Mouse (Mus musculus) urinary bladder, adult 18-20 months (tissue): ENCODE data around the gene Usp46.
A peak's percentile ranks its signal among the peaks of the same experiment; 100 is the strongest.
"Not testable (repeated sequence)": the region's sequence is repeated elsewhere in the genome, so short reads cannot be mapped to it uniquely, and the experiment has no call there.

Experiments
- DNase-seq, 2 experiments: peaks; one replicate each; pipeline ENCODE4 v3.0.0; 2022; ENCODE audit warnings: low spot score in 2 of 2, mixed read lengths in 2 of 2

Gene Usp46

DNA sequence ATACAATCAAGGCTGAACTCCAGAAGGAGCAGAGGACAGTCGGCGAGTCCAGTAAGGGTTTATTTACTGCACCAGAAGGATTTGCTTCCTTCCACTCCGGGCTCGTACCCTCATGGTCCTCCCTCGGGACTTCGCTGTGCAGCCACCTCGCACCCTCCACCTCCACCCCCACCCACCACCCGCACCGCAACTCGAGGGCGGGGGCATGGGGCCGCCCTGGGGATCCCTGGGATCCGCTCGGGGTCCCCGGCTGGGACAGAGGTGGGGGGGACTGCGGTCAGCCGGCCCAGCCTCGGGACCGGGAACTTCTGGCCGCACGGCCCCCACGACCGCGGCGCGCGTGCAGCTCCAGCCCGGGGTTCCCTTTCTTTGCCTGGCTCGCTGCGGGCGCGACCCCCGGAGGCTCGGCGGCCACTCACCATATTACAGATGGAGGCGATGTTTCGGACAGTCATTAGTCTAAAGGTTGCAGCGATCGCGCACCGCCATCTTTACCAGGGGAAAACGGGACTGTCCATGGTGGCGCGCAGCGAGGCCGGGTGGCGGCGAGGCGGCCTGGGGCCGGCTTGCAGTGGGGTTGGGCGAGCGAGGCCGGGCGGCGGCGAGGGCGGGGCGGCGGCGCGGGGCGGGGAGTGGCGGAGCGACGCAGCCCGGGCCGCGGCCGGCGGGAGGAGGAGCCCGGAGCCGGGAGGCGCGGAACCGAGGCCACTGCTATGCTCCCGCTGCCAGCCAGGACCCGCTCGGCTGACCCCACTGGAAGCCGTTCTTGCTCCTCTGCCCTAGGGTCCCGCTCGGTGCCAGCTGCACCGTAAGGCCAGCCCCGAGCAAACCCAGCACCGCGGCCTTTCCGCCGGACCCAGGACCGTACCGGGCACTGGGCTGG, at the start of gene Usp46:
Gene Usp46 (minus strand): TSS at position 601 of the 883 bp plus-strand sequence.
- DNase-seq, result peak; percentile 78 to 88

DNA sequence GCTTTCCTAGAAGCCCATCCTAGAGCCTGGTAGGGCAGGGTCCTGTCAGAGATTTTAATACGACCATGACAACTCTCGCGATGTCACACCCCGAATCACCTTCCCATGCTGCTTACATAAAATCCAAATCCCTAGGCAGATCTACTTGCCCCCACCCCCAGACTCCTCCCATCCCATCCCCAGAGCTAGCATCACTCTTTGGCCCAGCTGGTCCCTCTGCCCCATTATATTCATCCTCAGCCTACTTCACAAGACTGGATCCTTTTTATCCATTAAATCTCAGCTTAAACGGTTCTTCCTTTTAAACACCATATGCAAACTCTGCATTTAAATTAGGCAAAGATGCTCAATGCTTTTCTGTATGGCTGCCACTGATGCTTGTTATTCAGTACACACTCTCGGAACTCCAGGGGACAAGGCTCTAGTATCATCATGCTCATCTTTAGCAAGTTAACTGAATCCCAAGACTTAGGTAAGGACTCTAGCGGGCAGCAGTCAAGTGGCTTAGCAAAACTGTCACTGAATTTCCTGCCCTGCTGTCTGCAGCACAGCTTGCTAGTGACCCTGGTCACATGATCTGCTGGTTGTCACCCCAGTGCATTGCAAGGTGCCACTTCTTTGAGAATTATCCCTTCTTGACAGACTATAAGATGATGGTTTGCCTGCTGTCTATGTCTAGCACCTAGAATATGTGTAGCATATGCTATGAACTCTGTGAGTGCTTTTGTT, 45.9 kb upstream of the Usp46 start:
- DNase-seq, result no peak

DNA sequence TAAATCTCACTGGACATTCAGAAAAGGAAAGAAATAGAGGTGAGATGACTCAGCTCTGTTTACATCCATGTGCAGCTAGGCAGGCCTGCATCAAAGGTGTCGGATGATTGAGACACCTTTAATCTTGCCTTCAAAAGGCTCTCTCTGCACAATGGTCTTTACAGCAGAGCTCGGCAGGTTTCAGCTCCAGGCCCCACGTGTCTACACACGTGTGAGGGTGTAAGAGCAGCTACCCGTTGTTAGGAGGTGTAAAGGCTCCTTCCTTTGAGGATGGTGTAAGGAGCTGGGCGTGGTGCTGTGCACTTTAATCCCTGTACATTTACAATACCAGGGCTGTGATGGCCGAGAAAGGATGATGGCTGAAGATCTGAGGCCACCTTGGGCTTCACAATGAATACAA, 37.2 kb upstream of the Usp46 start:
- no peak for DNase-seq

DNA sequence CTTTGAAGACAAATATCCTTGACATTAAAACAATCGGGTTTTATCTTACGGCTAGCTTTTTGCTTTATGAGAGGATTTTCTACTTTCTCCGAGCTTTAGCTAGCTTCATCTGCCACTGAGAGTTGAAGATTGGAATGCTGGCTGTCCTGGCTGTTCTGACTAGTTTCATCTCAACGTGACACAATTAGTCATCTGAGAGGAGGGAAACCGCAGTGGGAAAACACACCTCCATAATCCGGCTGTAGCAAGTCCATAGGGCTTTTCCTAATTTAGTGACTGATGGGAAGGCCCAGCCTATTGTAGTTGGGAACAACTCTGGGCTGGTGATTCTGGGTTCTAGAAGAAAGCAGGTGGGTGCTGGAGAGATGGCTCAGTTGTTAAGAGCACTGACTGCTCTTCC, 33.5 kb upstream of the Usp46 start:
- DNase-seq, result no peak

DNA sequence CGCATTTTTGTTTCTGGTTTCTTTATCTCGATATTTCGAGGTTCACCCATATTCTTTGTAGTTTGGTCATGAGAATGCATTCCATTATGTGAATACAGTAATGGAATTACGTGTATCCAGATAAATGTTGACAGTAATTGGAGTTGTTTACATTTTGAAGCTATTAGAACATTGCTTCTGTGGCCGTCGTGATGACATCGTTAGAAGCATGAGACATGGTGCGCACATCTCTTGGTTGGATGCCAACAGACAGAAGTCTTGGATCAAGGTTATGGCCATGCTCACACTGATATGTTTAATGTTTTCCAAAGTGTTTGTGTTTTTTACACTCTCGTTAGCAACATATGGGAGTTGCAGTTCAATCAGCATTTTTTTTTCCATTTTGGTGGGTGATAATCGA, 30.8 kb upstream of the Usp46 start:
- DNase-seq, result no peak

DNA sequence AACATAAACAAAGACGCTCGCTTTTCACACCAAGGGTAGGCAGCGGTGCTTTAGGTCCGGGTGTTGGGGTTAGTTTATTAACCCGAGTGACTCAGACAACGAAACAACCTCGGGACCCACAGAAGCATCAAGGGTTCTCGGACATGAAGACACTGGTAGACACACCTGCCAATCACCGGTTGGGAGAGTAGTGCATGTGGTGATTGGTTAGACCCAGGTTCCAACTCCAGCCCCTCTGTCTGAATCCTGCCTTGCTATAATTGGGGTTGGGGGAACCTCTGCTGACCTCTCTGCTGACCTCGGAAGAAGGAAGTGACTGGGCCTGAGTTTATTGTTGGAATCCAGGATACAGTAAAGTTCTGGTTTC, 29.6 kb upstream of the Usp46 start:
- DNase-seq, result no peak

DNA sequence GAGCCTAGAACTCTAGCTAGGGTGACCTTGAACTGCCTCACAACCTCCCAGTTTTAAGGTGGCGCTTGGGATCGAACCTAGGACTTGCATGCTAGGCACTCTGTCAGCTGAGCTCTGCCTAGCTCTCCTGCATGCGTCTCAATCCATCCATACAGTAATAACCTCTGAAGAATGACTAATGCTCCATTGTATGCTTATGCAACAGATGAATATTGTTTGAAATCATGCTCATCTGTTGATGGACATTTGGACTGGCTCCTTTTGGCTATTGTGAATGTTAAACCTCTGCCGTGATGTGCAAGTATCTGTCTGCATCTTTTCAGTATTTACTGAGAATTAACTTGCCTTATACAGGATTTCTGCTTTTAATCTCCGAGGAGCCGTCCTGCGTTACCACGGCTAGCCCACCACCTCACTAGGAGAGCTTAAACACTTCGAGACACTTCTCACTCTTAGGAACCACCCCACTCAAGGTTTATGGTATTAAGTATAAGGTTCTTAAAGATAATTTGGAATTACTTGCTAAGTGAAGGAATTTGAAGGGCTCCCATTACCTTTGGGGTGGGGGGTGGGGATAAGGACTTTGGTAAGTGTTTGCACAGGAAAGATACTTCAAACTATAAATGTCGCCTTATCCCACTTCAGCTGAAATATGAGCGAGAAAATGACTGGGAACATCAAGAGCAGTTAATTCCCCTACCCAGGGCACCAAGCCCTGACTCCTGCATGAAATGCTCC, 29.1 kb upstream of the Usp46 start:
- DNase-seq, result no peak

DNA sequence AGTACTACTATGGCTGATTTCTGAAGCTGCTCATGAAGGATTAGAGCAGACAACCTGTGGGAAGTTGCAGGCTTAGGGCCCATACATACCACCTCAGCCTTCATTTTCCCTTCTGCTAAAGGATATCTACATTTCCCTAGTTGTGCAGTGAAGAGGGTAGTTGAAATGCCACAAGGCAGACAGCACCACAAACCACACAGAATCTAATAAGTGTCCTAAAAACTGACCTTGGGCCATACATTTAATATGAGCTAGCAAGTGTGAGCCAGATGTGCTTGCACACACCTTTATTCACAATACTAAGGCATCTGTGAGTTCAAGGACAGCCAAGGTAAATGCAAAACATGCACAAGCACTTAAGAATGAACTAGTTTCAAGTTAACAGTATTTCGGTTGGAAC, 27.8 kb upstream of the Usp46 start:
- no peak for DNase-seq

DNA sequence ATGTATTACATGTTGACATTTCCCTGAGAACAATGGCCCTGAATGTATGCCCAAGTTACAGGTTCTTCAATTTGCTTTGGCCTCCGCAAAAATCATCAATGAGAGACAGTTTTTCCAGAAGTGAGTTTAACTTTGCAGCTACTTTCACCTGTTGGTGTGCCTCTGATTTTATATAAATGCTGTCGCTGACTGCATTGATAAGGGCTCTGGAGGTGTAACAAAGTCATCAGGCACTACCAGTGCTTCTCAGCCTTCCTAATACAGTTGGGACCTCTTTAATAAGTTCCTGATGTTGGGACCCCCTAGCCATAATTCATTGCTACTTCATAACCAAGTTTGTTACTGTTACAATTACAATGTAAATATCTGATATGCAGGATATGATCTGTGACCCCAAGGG, 27.4 kb upstream of the Usp46 start:
- DNase-seq, result no peak

DNA sequence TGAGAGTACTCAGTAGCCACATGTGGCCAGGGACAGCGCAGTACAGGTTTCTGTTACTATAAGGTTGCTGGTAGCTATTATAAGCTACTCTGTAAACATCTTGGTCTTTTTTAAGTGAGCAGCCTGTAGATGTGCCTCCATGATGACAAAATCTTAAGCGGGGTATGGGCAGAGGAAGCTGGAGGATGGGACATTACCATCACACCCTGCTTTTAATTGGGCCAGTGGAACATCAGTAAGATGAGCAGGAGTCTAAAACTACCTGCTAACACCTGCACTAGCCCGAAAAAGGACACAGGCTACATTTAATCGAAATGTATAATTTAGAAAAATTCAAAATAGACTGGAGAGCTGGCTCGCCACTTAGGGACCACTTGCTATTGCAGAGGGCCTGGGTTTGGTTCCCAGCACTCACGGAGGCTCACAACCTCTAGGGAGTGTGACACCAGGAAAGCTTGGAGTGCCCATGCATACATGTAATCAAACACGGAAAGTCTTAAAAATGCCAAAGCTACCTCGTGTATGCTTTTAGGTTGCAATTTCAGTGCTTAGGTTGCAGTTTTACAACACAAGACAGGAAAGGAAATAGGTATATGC, 26.7 kb upstream of the Usp46 start:
- DNase-seq, result no peak

DNA sequence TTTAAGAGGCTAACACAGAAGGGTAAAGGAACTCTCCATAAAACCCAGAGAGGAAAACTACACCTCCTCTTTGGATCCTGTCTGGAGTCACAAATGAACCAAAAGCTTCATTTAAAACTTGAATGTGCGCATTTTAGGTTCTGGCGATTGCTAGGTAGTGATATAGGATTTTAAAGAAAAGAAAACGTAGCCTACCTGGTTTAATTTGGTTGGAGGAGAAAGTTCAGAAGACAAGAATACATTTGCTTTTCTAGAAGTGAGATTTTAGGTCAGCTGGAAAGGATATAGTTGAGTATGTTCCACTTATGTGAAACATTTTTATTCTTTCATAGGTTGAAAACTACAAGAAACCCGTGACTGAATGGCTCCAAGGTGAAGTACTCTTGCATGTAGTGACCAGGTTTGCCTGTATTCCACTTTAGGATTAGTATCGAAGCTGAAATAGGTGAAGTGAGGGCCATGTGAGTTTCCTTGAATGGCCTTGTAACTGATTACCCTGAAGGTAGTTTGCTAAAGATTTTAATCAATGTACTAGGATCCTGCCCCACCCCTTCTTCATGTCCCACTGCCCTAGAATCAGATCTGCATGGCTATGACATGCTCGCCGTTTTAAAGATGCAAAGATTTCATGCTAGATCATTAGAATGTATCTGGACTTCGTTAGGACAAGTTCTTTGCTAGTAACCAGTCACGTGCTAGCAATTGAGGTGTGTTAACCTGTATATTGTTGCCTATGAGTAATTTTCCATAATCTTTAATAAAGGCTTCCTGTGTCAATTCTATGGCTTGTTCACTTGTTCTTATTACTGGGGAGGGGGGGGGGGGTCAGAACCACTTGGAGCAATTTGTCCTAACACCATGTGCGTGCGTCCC, 25.6 kb upstream of the Usp46 start:
- DNase-seq, result no peak

DNA sequence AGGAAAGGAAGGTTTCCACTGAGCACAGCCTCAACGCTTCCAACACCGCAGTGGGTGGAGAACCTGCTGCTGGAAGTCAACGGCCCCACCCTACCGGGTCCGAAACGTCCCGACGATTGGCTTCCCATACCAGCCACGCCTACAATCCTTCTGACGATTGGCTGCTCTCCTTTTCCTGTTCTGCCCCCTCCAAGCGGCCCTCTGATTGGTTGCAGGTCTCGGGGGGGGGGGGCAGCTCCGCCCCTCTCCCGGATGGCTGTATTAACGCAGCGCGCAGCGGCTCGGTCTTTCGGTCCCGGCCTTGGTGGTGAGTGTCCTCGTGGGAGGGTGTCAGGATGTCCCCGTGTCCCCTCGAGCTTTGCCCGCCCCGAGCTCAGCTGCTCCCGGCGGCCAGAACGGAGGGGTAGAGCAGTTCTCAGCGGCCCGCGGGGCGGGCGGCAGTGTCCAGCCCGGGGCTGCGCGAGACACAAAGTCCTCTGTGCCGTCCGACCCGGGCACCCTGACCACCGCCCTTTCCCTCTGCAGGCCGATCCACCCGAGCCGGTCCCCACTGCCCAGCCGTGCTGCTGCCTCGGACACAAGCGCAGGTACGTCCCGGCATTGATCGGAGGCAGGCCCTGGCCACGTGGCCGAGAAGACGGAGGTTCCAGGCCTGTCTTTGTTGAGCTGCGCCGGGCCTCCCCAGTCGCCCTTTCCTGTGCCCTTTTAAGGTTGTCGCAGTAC, 24.8 kb upstream of the Usp46 start:
- DNase-seq, result peak; percentile 70 to 93

DNA sequence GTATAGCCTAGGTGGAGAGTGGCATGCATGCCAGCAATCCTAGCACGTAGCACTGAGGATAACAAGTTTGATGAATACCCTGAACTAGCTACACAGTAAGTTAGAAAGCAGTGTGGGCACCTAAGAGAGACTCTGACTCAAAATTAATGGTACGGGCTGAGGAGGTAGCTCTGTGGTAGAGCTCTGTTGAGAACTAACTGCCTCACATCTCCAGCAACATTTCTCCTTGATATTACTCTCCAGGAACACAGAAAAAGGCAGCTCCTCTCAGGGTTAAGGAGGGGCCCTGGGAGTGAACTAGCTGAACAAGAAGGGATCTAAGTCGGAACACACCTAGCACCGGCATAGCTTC, 24.2 kb upstream of the Usp46 start:
- DNase-seq, result no peak

DNA sequence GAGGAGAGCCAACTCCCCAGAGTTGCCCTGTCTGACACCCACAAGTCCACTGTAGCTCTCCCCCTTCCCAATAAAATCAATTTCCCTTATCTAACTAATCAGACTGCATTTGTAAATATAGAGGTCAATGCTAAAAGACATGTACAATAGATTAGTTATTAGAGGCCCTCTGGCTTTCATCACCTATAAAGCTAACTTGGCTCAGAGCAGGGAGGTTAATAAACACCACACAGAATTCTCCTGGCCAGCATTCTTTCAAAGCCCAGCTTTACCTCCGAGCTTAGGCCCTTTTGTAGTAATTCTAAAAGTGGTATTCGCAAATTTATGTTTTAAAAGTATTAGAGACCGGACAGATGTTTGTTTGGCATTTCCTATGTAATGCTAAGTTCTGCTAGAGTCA, 21.4 kb upstream of the Usp46 start:
- DNase-seq, result no peak

DNA sequence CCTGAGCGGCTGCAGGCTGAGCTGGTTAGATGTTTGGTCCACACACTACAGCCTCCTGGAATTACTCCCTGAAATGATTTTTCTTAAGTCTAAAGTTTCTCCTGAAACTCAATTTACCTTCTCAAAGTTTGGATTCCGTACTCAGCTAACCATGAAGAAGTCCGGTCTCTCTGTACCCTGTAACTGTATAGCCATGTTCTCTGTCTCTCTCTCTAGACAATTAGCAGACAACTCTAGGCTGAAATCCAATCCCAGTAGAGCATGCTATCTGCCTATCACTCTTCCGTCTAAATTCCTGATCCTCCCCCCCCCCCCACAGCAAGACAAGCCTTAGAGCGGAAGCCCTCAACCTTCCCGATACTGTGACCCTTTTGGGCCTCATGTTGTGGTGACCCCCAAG, 13.5 kb upstream of the Usp46 start:
- no peak for DNase-seq

DNA sequence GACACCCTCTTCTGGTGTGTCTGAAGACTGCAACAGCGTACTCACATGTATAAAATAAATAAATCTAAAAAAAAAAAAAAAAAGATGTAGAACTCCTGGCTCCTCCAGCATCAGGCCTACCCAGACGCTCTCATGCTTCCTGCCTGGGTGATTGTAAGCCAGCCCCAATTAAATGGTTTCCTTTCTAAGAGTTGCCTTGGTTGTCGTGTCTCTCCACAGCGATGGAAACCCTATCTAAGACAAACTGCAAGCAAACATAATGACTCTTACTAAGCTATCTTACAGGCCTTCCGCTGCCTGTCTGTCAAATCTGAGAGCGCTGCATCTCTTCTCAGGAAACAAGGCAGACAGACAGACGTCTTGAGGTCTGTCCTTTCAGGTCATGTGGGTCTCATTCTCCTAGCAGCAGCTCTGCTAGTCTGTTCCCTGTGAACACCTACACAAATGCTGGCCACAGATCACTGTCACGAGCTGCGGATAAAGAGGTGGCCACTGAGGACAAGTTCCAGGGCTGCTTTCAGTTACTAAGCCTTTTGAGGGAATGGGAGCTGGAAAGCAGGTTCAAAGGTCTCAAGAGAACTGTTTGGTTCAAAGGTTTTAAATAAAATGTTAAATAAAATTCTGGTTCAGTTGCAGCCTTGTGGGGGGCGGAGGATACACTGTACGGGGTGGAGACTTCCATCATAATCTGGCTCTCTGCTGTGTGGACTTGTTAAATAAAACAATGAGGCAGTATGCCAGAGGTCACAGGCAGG, 10.8 kb upstream of the Usp46 start:
- DNase-seq, result no peak

DNA sequence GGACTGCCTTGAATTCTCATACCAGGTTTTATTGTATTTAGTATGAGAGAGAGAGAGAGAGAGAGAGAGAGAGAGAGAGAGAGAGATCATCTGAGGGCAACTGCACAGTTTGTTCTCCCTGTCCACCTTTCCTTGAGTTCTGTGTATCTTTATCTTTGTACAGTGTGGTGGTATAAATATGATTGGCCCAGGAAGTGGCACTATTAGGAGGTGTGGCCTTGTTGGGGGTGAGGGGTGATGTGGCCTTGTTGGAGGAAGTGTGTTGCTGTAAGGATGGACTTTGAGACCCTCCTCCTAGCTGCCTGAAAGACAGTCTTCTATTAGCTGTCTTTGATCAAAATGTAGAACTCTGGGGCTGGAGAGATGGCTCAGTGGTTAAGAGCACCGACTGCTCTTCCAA, 10.2 kb upstream of the Usp46 start:
- no peak for DNase-seq

DNA sequence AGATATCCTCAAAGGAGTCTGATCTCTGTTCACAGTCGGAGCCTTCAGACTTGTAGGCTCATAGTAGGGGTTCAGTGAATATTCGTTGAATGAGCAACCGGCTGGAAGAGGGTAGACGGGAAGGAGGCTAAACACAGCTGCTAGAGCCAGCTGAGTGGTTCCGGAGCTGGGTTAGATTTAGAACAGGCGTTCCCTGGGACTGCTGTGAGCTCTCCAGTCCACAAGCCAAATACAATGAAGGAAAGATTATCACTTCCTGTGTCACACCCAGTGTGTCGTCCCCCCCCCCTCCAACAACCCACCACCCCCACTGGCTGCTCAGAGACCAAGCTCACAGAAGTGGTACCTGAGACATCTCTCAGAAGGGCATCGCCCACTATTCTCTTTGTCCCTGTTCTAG, 9.7 kb upstream of the Usp46 start:
- DNase-seq, result no peak

DNA sequence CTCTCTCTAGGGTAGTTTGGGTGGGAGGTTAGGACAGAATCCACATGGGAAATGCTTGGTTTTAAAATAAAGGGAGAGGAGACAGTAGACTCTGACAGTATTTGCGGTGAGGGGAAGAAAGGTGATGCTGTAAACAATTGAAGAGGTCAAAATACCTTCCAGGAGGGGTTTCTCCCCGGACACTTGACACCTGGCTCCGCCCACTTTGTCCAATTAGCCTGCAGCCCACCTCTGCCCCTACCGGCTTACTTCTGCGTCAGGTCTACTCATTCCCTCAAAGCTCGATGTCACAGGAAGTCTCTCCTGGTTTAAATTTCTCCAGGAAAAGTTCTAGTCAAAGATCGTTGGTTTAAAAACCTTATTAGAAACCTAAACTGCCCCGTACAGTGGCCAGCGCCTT, 8.5 kb upstream of the Usp46 start:
- no peak for DNase-seq

DNA sequence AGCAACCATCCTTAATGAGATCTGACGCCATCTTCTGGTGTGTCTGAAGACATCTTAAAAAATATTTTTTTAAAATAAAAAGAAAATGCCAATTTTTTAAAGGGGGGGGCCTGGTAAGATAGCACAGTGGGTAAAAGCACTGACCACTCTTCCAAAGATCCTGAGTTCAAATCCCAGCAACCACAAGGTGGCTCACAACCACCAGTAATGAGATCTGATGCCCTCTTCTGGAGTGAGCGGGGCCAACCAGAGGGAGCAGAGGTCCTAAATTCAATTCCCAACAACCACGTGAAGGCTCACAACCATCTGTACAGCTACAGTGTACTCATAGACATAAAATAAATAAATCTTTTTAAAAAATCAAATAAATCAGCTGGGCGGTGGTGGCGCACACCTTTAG, 2.3 kb upstream of the Usp46 start:
- not testable (repeated sequence) for DNase-seq
